Mouse (Mus musculus): ENCODE data around the gene Fam57b. TPM values are rescaled to one million over a fixed set of nuclear protein-coding genes. Genes with fewer than 3 reads are reported as not detected.

The Fam57b gene
- total RNA-seq, 1 experiment, result 1.9 TPM

- H3K4me1 ChIP-seq (ENCODE audit: control insufficient read depth in 2 of 2, insufficient read depth in 2 of 2, low read length in 2 of 2, poor library complexity in 1 of 2), result peaks cover 0 to 12% of the 10 kb centered on the region in 2 experiments; a peak in 1 of 4 replicates
- in situ Hi-C loops (cut with MboI; ENCODE audit: low sequenced_read_pairs in 2 of 2, unreplicated experiment in 2 of 2), result no loop called here
- peaks cover 68% of the 10 kb centered on the region for H3K36me3 ChIP-seq (ENCODE audit: control insufficient read depth, insufficient read depth, low read length, poor library complexity, severe bottlenecking)
- DNase-seq (ENCODE audit: low read depth, low spot score), result no peak
- no peak for TF ChIP-seq ZNF384 (IDR thresholded peaks at IDR 0.05; ENCODE audit: low read depth, low read length)
- TF ChIP-seq CHD2 (IDR thresholded peaks at IDR 0.05; ENCODE audit: low read depth, low read length), result no peak
- TF ChIP-seq ZC3H11A (IDR thresholded peaks at IDR 0.05; ENCODE audit: borderline replicate concordance, low read depth, low read length), result no peak
- no peak for TF ChIP-seq MAFK (IDR thresholded peaks at IDR 0.05; ENCODE audit: insufficient read depth, low read depth, low read length)
- TF ChIP-seq HCFC1 (IDR thresholded peaks at IDR 0.05; ENCODE audit: borderline replicate concordance, insufficient read depth, low read length), result no peak
- no peaks in the 10 kb centered on the region for H3K9me3 ChIP-seq (ENCODE audit: control insufficient read depth, insufficient read depth, low read depth, low read length)
- no peak overlapping the region for H3K9ac ChIP-seq (ENCODE audit: insufficient read depth, low read depth, low read length, poor library complexity, severe bottlenecking)
- H3K4me3 ChIP-seq (ENCODE audit: insufficient read depth in 1 of 2, low read depth in 1 of 2, low read length in 2 of 2, poor library complexity in 1 of 2, severe bottlenecking in 1 of 2), result no peak overlapping the region
- H3K27ac ChIP-seq (ENCODE audit: insufficient read depth, low read depth, low read length, poor library complexity, severe bottlenecking), result no peak overlapping the region
Measured at GRCm38 (mm10) chr7:126867534-126867933, 70.1 kb downstream of the Fam57b start.

- no peak overlapping the region for H3K9ac ChIP-seq (ENCODE audit: insufficient read depth, low read depth, low read length, poor library complexity, severe bottlenecking)
- peaks cover 0 to 12% of the 10 kb centered on the region in 2 experiments; a peak in 1 of 4 replicates for H3K4me1 ChIP-seq (ENCODE audit: control insufficient read depth in 2 of 2, insufficient read depth in 2 of 2, low read length in 2 of 2, poor library complexity in 1 of 2)
- in situ Hi-C loops (cut with MboI; ENCODE audit: low sequenced_read_pairs in 2 of 2, unreplicated experiment in 2 of 2), result no loop called here
- no peak for TF ChIP-seq ZNF384 (IDR thresholded peaks at IDR 0.05; ENCODE audit: low read depth, low read length)
- no peak for DNase-seq (ENCODE audit: low read depth, low spot score)
- H3K27ac ChIP-seq (ENCODE audit: insufficient read depth, low read depth, low read length, poor library complexity, severe bottlenecking), result no peak overlapping the region
- H3K4me3 ChIP-seq (ENCODE audit: insufficient read depth in 1 of 2, low read depth in 1 of 2, low read length in 2 of 2, poor library complexity in 1 of 2, severe bottlenecking in 1 of 2), result no peak overlapping the region
- H3K36me3 ChIP-seq (ENCODE audit: control insufficient read depth, insufficient read depth, low read length, poor library complexity, severe bottlenecking), result peaks cover 71% of the 10 kb centered on the region
- H3K9me3 ChIP-seq (ENCODE audit: control insufficient read depth, insufficient read depth, low read depth, low read length), result no peaks in the 10 kb centered on the region
Measured at GRCm38 (mm10) chr7:126868003-126868402, 70.5 kb downstream of the Fam57b start.

GRCm38 (mm10) chr7:126869780-126870519, 72.5 kb downstream of the Fam57b start:
- no peak for DNase-seq (ENCODE audit: low read depth, low spot score)
- in situ Hi-C loops (cut with MboI; ENCODE audit: low sequenced_read_pairs in 2 of 2, unreplicated experiment in 2 of 2), result no loop called here
- TF ChIP-seq HCFC1 (IDR thresholded peaks at IDR 0.05; ENCODE audit: borderline replicate concordance, insufficient read depth, low read length) (no peak), CHD2 (IDR thresholded peaks at IDR 0.05; ENCODE audit: low read depth, low read length) (no peak), ZC3H11A (IDR thresholded peaks at IDR 0.05; ENCODE audit: borderline replicate concordance, low read depth, low read length) (no peak), ZNF384 (IDR thresholded peaks at IDR 0.05; ENCODE audit: low read depth, low read length) (no peak), MAFK (IDR thresholded peaks at IDR 0.05; ENCODE audit: insufficient read depth, low read depth, low read length) (no peak)
- Histone ChIP-seq H3K9me3 (ENCODE audit: control insufficient read depth, insufficient read depth, low read depth, low read length) (no peaks in the 10 kb centered on the region), H3K9ac (ENCODE audit: insufficient read depth, low read depth, low read length, poor library complexity, severe bottlenecking) (no peak overlapping the region), H3K27ac (ENCODE audit: insufficient read depth, low read depth, low read length, poor library complexity, severe bottlenecking) (no peak overlapping the region), H3K4me1 (ENCODE audit: control insufficient read depth in 2 of 2, insufficient read depth in 2 of 2, low read length in 2 of 2, poor library complexity in 1 of 2) (peaks cover 0 to 5% of the 10 kb centered on the region in 2 experiments; a peak in 1 of 4 replicates), H3K4me3 (ENCODE audit: insufficient read depth in 1 of 2, low read depth in 1 of 2, low read length in 2 of 2, poor library complexity in 1 of 2, severe bottlenecking in 1 of 2) (no peak overlapping the region), H3K36me3 (ENCODE audit: control insufficient read depth, insufficient read depth, low read length, poor library complexity, severe bottlenecking) (peaks cover 70% of the 10 kb centered on the region)

GRCm38 (mm10) chr7:126870520-126870891, 73.0 kb downstream of the Fam57b start:
- no peak for DNase-seq (ENCODE audit: low read depth, low spot score)
- no peak for TF ChIP-seq ZC3H11A (IDR thresholded peaks at IDR 0.05; ENCODE audit: borderline replicate concordance, low read depth, low read length)
- Histone ChIP-seq H3K9me3 (ENCODE audit: control insufficient read depth, insufficient read depth, low read depth, low read length) (no peaks in the 10 kb centered on the region), H3K4me3 (ENCODE audit: insufficient read depth in 1 of 2, low read depth in 1 of 2, low read length in 2 of 2, poor library complexity in 1 of 2, severe bottlenecking in 1 of 2) (no peak overlapping the region), H3K27ac (ENCODE audit: insufficient read depth, low read depth, low read length, poor library complexity, severe bottlenecking) (no peak overlapping the region), H3K4me1 (ENCODE audit: control insufficient read depth in 2 of 2, insufficient read depth in 2 of 2, low read length in 2 of 2, poor library complexity in 1 of 2) (peaks cover 0 to 5% of the 10 kb centered on the region in 2 experiments; a peak in 1 of 4 replicates), H3K9ac (ENCODE audit: insufficient read depth, low read depth, low read length, poor library complexity, severe bottlenecking) (no peak overlapping the region), H3K36me3 (ENCODE audit: control insufficient read depth, insufficient read depth, low read length, poor library complexity, severe bottlenecking) (peaks cover 69% of the 10 kb centered on the region)
- in situ Hi-C loops (cut with MboI; ENCODE audit: low sequenced_read_pairs in 2 of 2, unreplicated experiment in 2 of 2), result no loop called here

GRCm38 (mm10) chr7:126877239-126877638, 79.8 kb downstream of the Fam57b start:
- no peaks in the 10 kb centered on the region for H3K9me3 ChIP-seq (ENCODE audit: control insufficient read depth, insufficient read depth, low read depth, low read length)
- no peak overlapping the region for H3K9ac ChIP-seq (ENCODE audit: insufficient read depth, low read depth, low read length, poor library complexity, severe bottlenecking)
- TF ChIP-seq HCFC1 (IDR thresholded peaks at IDR 0.05; ENCODE audit: borderline replicate concordance, insufficient read depth, low read length) (no peak), CHD2 (IDR thresholded peaks at IDR 0.05; ENCODE audit: low read depth, low read length) (no peak), ZC3H11A (IDR thresholded peaks at IDR 0.05; ENCODE audit: borderline replicate concordance, low read depth, low read length) (no peak), ZNF384 (IDR thresholded peaks at IDR 0.05; ENCODE audit: low read depth, low read length) (no peak), MAFK (IDR thresholded peaks at IDR 0.05; ENCODE audit: insufficient read depth, low read depth, low read length) (no peak)
- H3K4me3 ChIP-seq (ENCODE audit: insufficient read depth in 1 of 2, low read depth in 1 of 2, low read length in 2 of 2, poor library complexity in 1 of 2, severe bottlenecking in 1 of 2), result no peak overlapping the region
- no peak overlapping the region for H3K27ac ChIP-seq (ENCODE audit: insufficient read depth, low read depth, low read length, poor library complexity, severe bottlenecking)
- no peaks in the 10 kb centered on the region for H3K4me1 ChIP-seq (ENCODE audit: control insufficient read depth in 2 of 2, insufficient read depth in 2 of 2, low read length in 2 of 2, poor library complexity in 1 of 2)
- DNase-seq (ENCODE audit: low read depth, low spot score), result no peak
- in situ Hi-C loops (cut with MboI; ENCODE audit: low sequenced_read_pairs in 2 of 2, unreplicated experiment in 2 of 2), result no loop called here
- H3K36me3 ChIP-seq (ENCODE audit: control insufficient read depth, insufficient read depth, low read length, poor library complexity, severe bottlenecking), result peaks cover 45% of the 10 kb centered on the region

Other genes starting within 250 kb of the Fam57b start
- 257 and 289 TPM in 2 replicates for gene Eif3c, start 231.3 kb upstream of the Fam57b start, total RNA-seq (2012; rRNA removed)
- gene Apobr, start 212.7 kb upstream of the Fam57b start, total RNA-seq (2012; rRNA removed), result 2.3 and 2.6 TPM in 2 replicates
- 35.1 and 61.6 TPM in 2 replicates for gene Cln3, start 211.9 kb upstream of the Fam57b start, total RNA-seq (2012; rRNA removed)
- gene Il27, start 202.7 kb upstream of the Fam57b start, total RNA-seq (2012; rRNA removed), result not detected in 2 replicates
- 16.4 and 20.4 TPM in 2 replicates for gene Nupr1, start 166.8 kb upstream of the Fam57b start, total RNA-seq (2012; rRNA removed)
- 35.8 and 55.3 TPM in 2 replicates for gene Sgf29, start 148.4 kb upstream of the Fam57b start, total RNA-seq (2012; rRNA removed)
- 0.22 TPM in 1 of 2 replicates, not detected in the other for gene Sult1a1, start 121.2 kb upstream of the Fam57b start, total RNA-seq (2012; rRNA removed)
- gene Bola2, start 102.3 kb upstream of the Fam57b start, total RNA-seq (2012; rRNA removed), result 187 and 246 TPM in 2 replicates
- gene Slx1b, start 101.9 kb upstream of the Fam57b start, total RNA-seq (2012; rRNA removed), result 22.3 and 27.7 TPM in 2 replicates
- 4.1 and 10.3 TPM in 2 replicates for gene Coro1a, start 89.9 kb upstream of the Fam57b start, total RNA-seq (2012; rRNA removed)
- 31.1 and 42.1 TPM in 2 replicates for gene Mapk3, start 38.1 kb upstream of the Fam57b start, total RNA-seq (2012; rRNA removed)
- 4.0 and 5.9 TPM in 2 replicates for gene Gdpd3, start 31.3 kb upstream of the Fam57b start, total RNA-seq (2012; rRNA removed)
- 19.4 and 20.8 TPM in 2 replicates for gene Ypel3, start 20.7 kb upstream of the Fam57b start, total RNA-seq (2012; rRNA removed)
- gene Tbx6, start 16.2 kb upstream of the Fam57b start, total RNA-seq (2012; rRNA removed), result 0.89 and 1.7 TPM in 2 replicates
- gene Ppp4c, start 5.2 kb upstream of the Fam57b start, total RNA-seq (2012; rRNA removed), result 260 and 291 TPM in 2 replicates
- gene 4930451I11Rik, start 34.0 kb downstream of the Fam57b start, total RNA-seq (2012; rRNA removed), result not detected in 2 replicates
- gene Doc2a, start 49.7 kb downstream of the Fam57b start, total RNA-seq (2012; rRNA removed), result 5.5 and 7.7 TPM in 2 replicates
- 99.7 and 111 TPM in 2 replicates for gene Hirip3, start 64.3 kb downstream of the Fam57b start, total RNA-seq (2012; rRNA removed)
- gene Ino80e, start 64.7 kb downstream of the Fam57b start, total RNA-seq (2012; rRNA removed), result 68.7 and 78.7 TPM in 2 replicates
- gene Taok2, start 87.0 kb downstream of the Fam57b start, total RNA-seq (2012; rRNA removed), result 42.3 and 57.2 TPM in 2 replicates
- gene Tmem219, start 125.2 kb downstream of the Fam57b start, total RNA-seq (2012; rRNA removed), result 14.7 and 25.6 TPM in 2 replicates
- 13.2 and 16.2 TPM in 2 replicates for gene Kctd13, start 131.2 kb downstream of the Fam57b start, total RNA-seq (2012; rRNA removed)
- gene Asphd1, start 151.9 kb downstream of the Fam57b start, total RNA-seq (2012; rRNA removed), result 1.0 and 2.0 TPM in 2 replicates
- gene Sez6l2, start 152.9 kb downstream of the Fam57b start, total RNA-seq (2012; rRNA removed), result 0.80 and 2.0 TPM in 2 replicates
- 106 and 122 TPM in 2 replicates for gene Cdipt, start 178.2 kb downstream of the Fam57b start, total RNA-seq (2012; rRNA removed)
- gene Cdiptos, start 178.4 kb downstream of the Fam57b start, total RNA-seq (2012; rRNA removed), result 0.18 and 0.32 TPM in 2 replicates
- 49.2 and 56.0 TPM in 2 replicates for gene Mvp, start 217.0 kb downstream of the Fam57b start, total RNA-seq (2012; rRNA removed)
- gene Pagr1b, start 218.8 kb downstream of the Fam57b start, total RNA-seq (2012; rRNA removed), result 0.63 and 1.3 TPM in 2 replicates
- gene Pagr1a, start 219.7 kb downstream of the Fam57b start, total RNA-seq (2012; rRNA removed), result 12.1 and 32.3 TPM in 2 replicates
- 23.4 and 38.4 TPM in 2 replicates for gene Gm42742, start 223.4 kb downstream of the Fam57b start, total RNA-seq (2012; rRNA removed)
- 0.36 and 0.85 TPM in 2 replicates for gene Prrt2, start 223.5 kb downstream of the Fam57b start, total RNA-seq (2012; rRNA removed)
- gene Maz, start 229.4 kb downstream of the Fam57b start, total RNA-seq (2012; rRNA removed), result 134 and 164 TPM in 2 replicates
- gene Kif22, start 244.8 kb downstream of the Fam57b start, total RNA-seq (2012; rRNA removed), result 97.4 and 117 TPM in 2 replicates

Measured in ES-E14 (cell line).